Mouse (Mus musculus) left cerebral cortex, postnatal 36 days (tissue): ENCODE data around the gene Gmfg. TPM values are rescaled to one million over a fixed set of nuclear protein-coding genes. Genes with fewer than 3 reads are reported as not detected.

ENCODE experiments used
- DNase-seq, 2 experiments: peaks; one replicate each; pipeline ENCODE4 v3.0.0; 2021 to 2022; ENCODE audit warnings: low spot score in 2 of 2, mixed read lengths in 1 of 2
- intact Hi-C: fragments of 180-260 bp; cut with DNase I; formaldehyde crosslinking; loops from one replicate; pipeline ENCODE4 v1.15.1; 2025
- total RNA-seq, 2 experiments: library from RNA; stranded (reverse); gene quantifications; 2 replicates each; pipeline ENCODE4 v1.2.3; 2021

Gene Gmfg
- 1 to 10 TPM; 1.3 to 2.0 TPM for total RNA-seq

DNA sequence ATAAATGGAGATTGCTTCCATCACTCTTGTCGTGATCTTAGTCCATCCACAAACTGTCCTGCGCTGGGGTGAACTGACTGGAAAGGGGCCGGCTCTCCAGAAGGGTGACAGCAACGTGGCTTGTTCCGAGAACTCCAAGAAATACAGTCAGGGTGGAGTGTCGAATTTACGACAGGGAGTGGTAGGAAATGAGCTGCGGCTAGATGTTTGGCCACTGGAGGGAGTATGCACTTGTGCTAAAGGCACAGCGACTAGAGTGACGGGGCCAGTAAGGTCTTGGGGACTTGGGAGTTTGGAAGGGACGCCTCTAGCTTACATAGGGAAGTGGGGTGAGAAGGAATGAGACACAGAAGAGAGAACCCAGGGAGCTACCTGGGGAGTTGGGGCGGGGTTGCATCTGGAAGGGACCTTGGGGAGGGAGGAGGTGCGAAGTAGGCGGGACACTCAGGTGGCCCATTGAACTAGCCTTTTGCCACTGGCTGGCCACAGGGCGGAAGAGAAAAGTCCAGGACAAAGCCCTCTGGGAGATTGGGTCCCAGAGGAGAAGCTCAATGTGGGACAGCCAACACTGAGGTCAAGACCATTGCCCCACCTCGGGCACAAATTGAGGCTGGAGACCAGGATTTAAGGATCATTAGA is at the start of gene Gmfg:
TSS of gene Gmfg (plus strand) at position 516 of the 639 bp plus-strand sequence.
- peak in 1 of 2 experiments; percentile 72 for DNase-seq
- intact Hi-C loops: loop anchor here (1.0 to 2.0 kb wide), 3 partner anchors 161 to 290 kb away; partner anchors contain the start of genes Pak4 and Samd4b

DNA sequence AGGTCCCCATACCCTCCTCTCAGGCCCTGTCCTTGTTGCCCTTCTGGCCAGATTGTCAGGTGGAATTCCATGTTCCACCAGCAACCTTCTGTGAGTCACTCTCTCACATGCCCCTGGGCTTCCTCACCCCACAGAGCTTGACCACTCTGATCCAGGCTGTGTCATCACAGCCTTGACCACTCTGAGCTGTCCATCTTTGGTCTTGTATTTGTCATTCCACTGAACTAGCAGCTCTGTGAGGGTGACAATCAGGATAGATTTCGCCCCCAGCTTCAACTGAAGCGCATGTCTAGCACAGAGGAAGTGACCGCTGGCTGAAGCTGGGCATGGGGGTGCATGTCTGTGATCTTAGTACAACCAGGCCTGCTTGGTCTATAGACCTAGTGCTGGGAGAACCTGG is 46.9 kb upstream of the Gmfg start:
- intact Hi-C loops: no loop called here
- no peak for DNase-seq

- peak; percentile 94 to 96 for DNase-seq
- intact Hi-C loops: no loop called here
Observed at GRCm38 (mm10) chr7:28392429-28393271, 44.6 kb upstream of the Gmfg start, which contains the start of the genes Med29 and Paf1. Gene Med29 (minus strand): TSS chr7:28392708. Gene Paf1 (plus strand): TSS chr7:28392951.

- intact Hi-C loops: no loop called here
- DNase-seq: no peak
Observed at GRCm38 (mm10) chr7:28393272-28393951, 43.8 kb upstream of the Gmfg start.

DNA sequence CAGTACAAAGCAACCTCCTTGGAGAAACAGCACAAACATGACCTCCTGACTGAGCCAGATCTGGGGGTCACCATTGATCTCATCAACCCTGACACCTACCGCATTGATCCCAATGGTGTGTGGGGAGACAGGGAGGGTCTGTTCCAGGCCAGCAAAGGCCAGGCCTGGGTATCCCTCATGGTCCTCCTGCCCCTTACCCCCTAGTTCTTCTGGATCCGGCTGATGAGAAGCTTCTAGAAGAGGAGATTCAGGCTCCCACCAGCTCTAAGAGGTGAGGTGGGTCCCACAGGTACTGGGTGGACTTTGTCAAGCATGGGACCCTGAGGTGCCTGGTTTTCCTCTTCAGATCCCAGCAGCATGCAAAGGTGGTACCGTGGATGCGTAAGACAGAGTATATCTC is 41.8 kb upstream of the Gmfg start:
- intact Hi-C loops: no loop called here
- DNase-seq: no peak

DNA sequence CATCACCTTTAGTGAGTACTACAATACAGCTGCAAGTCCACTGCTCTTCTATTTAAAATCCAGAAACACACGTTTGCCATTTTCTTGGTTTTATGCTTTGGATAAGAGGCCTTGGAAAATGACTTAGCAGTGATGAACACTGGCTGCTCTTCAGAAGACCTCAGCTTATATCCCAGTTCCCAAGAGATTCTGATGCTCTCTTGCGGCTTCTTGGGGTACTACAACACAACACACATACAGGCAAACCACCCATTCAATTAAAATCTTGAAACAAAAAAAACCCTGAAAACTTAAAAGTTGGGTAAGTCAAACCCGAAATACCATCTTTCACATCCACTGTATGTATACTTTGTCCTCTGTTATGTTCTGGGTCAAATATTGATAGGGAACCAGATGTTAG is 39.2 kb upstream of the Gmfg start:
- no peak for DNase-seq
- intact Hi-C loops: no loop called here

- no peak for DNase-seq
- intact Hi-C loops: no loop called here
Observed at GRCm38 (mm10) chr7:28398696-28399340, 38.4 kb upstream of the Gmfg start.

- DNase-seq: no peak
- intact Hi-C loops: no loop called here
Observed at GRCm38 (mm10) chr7:28401030-28401429, 36.2 kb upstream of the Gmfg start.

DNA sequence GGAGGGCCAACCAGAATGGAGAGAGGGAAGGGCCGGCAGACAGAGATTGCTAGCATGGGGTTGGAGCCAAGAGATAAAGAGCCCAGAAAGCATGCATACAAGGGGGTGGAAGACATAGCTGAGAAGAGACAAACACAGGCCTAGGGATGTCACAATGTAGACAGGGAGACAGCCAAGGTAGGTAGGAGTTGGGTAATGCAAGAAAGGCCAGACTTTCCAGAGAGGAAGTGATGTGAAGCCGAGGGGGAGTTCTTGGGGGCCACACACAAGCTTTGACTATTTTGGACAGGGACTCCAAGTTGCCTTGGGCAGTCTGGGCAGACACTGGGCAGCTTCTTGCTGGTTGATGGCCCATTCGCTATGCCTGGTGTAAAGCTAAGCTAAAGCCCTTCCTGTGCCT is 35.3 kb upstream of the Gmfg start:
- intact Hi-C loops: no loop called here
- DNase-seq: no peak

DNA sequence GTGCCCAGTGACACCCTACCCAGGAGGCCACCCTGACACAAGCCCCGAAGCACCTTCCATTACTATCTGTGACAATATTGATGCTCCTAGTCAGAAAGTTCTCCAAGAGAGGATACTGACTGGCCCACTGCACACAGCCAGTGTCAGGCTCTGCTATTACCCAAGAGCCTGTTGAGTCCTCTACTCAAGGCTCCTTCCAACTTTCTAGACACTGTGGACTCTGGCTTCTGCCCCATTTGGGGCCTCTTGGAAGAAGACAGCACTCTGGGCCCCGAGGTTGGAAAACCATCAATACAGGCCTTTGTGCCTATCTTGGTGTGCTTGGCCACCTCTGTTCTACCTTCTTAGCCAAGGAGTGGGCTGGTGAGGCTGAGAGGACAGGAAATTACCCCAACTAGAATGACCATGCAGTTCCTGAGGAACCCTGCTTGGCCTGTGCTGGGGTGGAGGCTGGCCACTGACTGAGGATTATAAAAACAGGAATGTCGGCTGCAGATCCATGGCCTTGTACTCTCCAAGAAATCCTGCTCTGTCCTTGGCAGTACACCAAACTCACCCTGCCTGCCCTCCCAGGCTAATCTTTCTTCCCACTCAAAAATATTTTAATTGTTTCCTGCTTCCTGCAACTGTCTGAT is 26.3 kb upstream of the Gmfg start:
- no peak for DNase-seq
- intact Hi-C loops: no loop called here

DNA sequence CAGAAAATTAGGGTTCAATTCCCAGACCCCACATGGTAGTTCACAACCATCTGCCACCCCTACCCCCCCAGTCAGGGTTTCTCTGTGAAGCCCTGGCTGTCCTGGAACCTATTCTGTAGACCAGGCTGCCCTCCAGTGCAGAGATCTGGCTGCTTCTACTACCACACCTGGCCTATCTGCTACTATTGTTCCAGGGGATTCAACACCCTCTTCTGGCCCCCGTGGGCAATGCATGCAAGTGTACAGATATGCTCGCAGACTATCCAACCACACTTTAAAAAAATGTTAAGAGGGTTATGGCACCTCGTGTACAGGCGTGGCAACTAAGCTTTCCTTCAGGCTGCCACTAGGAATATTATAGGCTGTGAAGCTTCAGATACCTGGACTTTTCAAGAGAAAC is 24.4 kb upstream of the Gmfg start:
- DNase-seq: no peak
- intact Hi-C loops: no loop called here

DNA sequence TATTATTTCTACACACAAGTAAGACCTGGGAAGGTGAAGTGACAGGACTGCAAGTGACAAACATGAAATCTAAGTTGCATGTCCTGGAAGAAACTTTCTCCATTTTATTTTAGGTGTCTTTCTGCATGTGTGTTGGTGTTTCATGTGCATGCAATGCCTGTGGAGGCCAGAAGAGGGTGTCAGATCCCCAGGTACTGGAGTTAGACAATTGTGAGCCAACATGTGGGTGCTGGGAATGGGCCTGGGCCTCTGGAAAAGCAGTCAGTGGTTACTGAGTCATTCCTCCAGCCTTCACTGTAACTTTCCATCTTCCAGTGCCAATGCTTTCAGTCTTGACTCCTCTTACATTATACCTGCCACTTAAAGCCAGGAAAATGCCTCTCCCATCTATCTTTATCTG is 19.9 kb upstream of the Gmfg start:
- intact Hi-C loops: no loop called here
- no peak for DNase-seq

DNA sequence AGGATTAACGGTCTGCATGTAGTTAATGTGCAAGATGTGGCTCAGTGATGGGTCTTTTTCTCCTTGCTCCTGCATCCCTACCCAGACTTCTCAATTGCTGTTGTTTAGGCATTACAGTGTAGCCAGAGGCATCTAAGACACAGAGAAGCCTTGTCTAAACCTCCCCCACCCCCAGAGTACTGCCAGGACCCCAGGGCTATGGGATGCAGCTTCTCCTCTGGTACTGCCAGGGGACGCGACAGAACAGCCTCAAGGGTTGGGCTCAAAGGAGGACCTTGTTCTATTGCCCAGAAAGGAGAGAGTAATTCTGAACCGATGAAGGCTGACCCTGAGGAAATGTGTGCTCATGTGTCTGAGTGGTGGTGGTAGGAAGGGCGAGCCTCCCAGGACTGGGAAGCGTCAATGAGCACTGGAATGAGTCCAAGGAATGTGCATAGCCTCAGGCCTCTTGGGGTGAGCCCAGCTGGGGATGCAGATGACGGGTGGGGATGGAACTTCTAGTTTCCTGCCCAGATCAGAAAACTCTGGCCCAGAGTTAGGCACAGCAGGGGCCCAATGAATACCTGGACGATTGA is 19.1 kb upstream of the Gmfg start:
- intact Hi-C loops: no loop called here
- DNase-seq: no peak

DNA sequence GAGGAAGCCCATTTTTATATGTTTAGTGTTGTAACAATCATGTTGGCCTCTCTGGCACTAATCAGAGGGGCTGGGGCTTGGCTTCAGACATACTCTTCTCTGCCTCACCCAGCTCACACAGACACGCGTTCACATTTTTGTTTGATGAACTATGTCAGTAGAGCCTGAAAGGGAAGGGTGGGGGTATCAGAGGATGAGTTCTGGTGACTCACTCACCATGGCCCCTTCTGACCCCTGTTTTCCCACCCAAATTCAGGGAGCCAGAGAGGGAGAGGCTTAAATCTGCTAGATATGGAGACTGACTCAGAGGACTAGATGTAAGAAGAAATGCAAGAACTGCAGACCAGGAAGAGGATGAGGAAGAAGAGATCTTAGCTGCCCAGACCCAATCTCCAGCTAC is 17.8 kb upstream of the Gmfg start:
- intact Hi-C loops: no loop called here

GRCm38 (mm10) chr7:28423018-28423417 is 14.2 kb upstream of the Gmfg start:
- no peak for DNase-seq
- intact Hi-C loops: no loop called here

More for the DNA sequence above, 17.8 kb upstream of the Gmfg start:
- no peak for DNase-seq

- intact Hi-C loops: no loop called here
- no peak for DNase-seq
Observed at GRCm38 (mm10) chr7:28427738-28428137, 9.5 kb upstream of the Gmfg start.

DNA sequence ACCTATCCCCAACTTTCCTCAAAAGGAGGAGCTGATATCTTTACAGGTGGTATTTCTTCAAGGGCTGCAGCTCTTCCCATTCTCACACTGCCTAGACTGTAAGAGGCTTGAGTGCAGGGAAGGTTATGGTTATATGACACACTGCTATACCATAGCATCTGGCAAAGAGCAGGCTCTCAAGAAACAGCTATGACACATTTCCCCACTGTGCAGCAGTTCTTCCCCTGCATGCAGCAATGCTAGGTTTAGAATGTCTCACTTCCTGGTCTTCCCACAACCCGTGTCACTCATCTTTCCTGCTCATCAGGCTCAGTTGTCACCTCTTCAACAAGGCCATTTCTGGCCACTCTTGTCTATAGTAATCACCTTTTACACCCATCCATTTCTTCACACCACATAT is 6.7 kb upstream of the Gmfg start:
- no peak for DNase-seq
- intact Hi-C loops: no loop called here

GRCm38 (mm10) chr7:28432252-28432651 is 5.0 kb upstream of the Gmfg start:
- intact Hi-C loops: no loop called here

DNA sequence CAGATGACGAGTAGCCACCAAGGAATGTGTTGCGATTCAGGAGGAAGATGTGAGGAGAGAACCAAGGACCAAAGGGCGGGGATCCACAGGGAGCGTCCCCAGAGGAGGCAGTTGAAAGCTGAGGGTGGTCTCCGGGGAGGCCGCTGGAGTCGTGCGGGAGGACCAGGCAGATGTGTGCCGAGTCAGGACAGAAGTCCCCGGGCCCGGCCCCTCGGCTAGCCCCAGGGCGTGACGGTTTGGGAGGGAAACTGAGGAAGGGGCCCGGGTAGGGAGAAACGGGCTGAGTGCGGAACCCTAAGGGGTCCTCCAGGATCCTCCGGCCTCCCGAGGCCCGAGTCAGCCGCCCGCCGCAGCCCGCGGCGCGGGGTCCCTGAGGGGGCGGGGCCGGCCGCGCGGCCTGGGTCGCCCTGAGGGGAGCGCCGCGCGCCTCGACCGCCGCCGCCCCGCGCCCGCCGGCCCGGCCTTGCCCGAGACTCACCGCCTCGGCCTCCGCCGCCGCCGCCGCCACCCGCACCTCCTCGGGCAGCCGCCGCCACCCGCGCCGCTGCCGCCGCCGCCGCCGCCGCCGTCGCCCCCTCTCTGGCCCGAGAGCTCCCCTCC is 1.5 kb upstream of the Gmfg start:
- DNase-seq: no peak
- intact Hi-C loops: loop anchor here (1.0 to 2.0 kb wide), 2 partner anchors 163 to 291 kb away; partner anchors contain the start of genes Pak4 and Samd4b

More at GRCm38 (mm10) chr7:28432252-28432651, 5.0 kb upstream of the Gmfg start:
- DNase-seq: no peak
